Mouse (Mus musculus) heart, embryonic 15.5 days (tissue): ENCODE results near the gene Cad. TPM values are rescaled to one million over a fixed set of nuclear protein-coding genes. Genes with fewer than 3 reads are reported as not detected.
"Not testable (repeated sequence)": the region's sequence is repeated elsewhere in the genome, so short reads cannot be mapped to it uniquely, and the experiment has no call there.

ENCODE experiments used
- ATAC-seq: fragments of 200-750 bp; cut with Nextera tagmentation; replicated peaks from 2 replicates; pipeline ENCODE4 v1.8.0; 2017; ENCODE audit warnings: low read depth, moderate TSS enrichment; ENCODE audit not compliant: insufficient number of reproducible peaks, insufficient read depth, low FRiP score
- H3K27ac ChIP-seq: fragments of 300-500 bp; sonication (generic); 2 replicates; pipeline ENCODE4 v1.5.1; 2015; ENCODE audit warnings: mild to moderate bottlenecking, inconsistent platforms
- H3K27me3 ChIP-seq: fragments of 300-500 bp; sonication (generic); 2 replicates; pipeline ENCODE4 v1.6.1; 2015; ENCODE audit warnings: inconsistent platforms
- H3K36me3 ChIP-seq: fragments of 300-500 bp; sonication (generic); 2 replicates; pipeline ENCODE4 v1.6.1; 2015; ENCODE audit warnings: mild to moderate bottlenecking, inconsistent platforms
- H3K4me1 ChIP-seq: fragments of 300-500 bp; sonication (generic); replicated peaks from 2 replicates; pipeline ENCODE4 v1.6.1; 2015; ENCODE audit warnings: inconsistent platforms
- H3K4me2 ChIP-seq: fragments of 300-500 bp; sonication (generic); 2 replicates; pipeline ENCODE4 v1.6.1; 2015; ENCODE audit warnings: inconsistent platforms, mild to moderate bottlenecking, moderate library complexity
- H3K4me3 ChIP-seq: fragments of 300-500 bp; sonication (generic); 2 replicates; pipeline ENCODE4 v1.5.1; 2015; ENCODE audit warnings: mild to moderate bottlenecking, inconsistent platforms
- H3K9ac ChIP-seq: fragments of 300-500 bp; sonication (generic); 2 replicates; pipeline ENCODE4 v1.6.1; 2015; ENCODE audit warnings: mild to moderate bottlenecking, inconsistent platforms
- H3K9me3 ChIP-seq: fragments of 300-500 bp; sonication (generic); replicated peaks from 2 replicates; pipeline ENCODE4 v1.6.1; 2016; ENCODE audit warnings: inconsistent platforms
- WGBS: fragments of 180-500 bp; shearing (Covaris S2); methylation state at CpG from one replicate; pipeline ENCODE4 v1.1.7; 2015; ENCODE audit warnings: mixed read lengths; 5-methylcytosine and 5-hydroxymethylcytosine counted together
- polyA plus RNA-seq: library from polyadenylated mRNA; unstranded; fragments of >200 nt; fragmentation: Nextera tagmentation; extraction: Ambion mirVana; gene quantifications from 2 replicates; pipeline ENCODE4 v1.2.1, GENCODE M21; 2015

The Cad gene
- polyA plus RNA-seq, 1 experiment from 2014 or later: 11.0 TPM

DNA sequence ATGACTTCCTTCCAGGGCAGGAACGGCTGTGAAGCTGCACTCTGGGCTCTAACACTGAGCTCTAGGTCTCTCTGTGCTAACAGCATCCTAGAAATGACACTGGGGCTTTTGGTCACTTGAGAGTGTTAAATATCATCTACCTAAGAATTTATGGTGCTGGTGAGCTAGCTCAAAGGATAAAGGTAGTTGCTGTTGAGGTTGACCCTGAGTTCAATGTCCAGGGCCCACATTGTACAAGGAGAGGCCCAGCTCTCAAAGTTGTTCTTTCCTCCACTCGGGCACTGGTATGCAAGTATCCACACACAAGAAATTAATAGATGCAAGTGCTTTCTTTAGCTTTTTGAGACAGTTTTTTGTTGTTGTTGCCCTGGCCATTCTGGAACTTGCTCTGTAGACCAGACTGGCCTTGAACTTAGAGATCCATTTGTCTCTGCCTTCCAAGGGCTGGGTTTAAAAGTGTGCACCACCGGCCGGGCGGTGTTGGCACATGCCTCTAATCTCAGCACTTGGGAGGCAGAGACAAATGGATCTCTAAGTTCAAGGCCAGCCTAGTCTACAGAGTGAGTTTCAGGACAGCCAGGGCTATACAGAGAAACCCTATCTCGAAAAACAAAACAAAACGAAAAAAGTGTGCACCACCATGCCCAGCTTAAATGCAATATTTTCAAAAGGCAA lies 16.3 kb upstream of the Cad start:
- H3K27me3 ChIP-seq: no peaks in the 10 kb centered on the region
- H3K4me2 ChIP-seq: no peak overlapping the region
- H3K9ac ChIP-seq: no peak overlapping the region
- H3K27ac ChIP-seq: no peak overlapping the region
- peaks cover 28% of the 10 kb centered on the region; the same call in 1 of the 2 replicates for H3K36me3 ChIP-seq
- no peak overlapping the region for H3K4me3 ChIP-seq
- H3K4me1 ChIP-seq: no peaks in the 10 kb centered on the region; the same call in 1 of the 2 replicates
- ATAC-seq: no peak
- H3K9me3 ChIP-seq: no peaks in the 10 kb centered on the region
- WGBS: 84% methylated on average over 7 of the region's 7 CpGs

DNA sequence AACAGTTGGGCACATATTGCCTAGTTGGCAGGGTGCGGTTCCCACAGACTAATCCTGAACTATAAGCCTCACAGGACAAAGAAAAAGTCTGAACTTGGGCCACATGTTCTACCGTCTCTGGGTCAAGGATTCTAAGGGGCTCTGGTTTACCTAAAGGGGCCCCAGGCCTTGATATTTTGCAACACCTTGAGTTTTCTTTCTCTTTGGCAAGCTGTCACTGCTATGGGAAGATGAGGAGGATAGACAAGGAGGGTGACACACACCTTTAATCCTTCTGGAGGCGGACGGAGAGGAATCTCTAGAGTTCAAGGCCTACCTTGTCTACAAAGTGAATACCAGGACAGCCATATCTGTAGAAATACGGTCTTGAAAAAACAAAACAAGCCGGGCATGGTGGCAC lies 8.2 kb upstream of the Cad start:
- no peak overlapping the region for H3K4me3 ChIP-seq
- no peak for ATAC-seq
- H3K4me2 ChIP-seq: no peak overlapping the region
- no peaks in the 10 kb centered on the region for H3K27me3 ChIP-seq
- H3K36me3 ChIP-seq: peaks cover 11% of the 10 kb centered on the region; the same call in 1 of the 2 replicates
- H3K4me1 ChIP-seq: peaks cover 10% of the 10 kb centered on the region
- no peak overlapping the region for H3K9ac ChIP-seq
- no peak overlapping the region for H3K27ac ChIP-seq
- 95% methylated on average over 6 of the region's 6 CpGs for WGBS
- no peaks in the 10 kb centered on the region for H3K9me3 ChIP-seq

DNA sequence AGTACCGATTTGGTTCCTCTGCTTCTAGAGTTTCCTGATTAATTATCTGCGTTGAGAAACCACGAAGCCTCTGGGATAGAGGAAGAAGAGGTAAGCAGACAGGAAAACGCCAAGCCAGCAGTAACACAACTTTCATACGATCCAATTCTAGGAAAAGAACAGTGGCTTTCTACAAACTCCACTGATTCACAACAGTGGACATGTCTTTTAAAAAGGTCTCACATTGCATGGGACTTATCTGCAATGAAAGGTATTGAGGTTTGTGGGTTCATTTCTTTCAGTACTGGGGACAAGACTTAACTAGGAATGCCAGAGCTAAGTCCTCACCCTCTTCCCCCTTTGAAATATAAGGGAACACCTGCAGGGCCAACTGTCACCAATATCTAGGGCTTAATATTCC lies 7.5 kb upstream of the Cad start:
- H3K27me3 ChIP-seq: no peaks in the 10 kb centered on the region
- no peak for ATAC-seq
- peaks cover 10% of the 10 kb centered on the region for H3K4me1 ChIP-seq
- H3K9me3 ChIP-seq: no peaks in the 10 kb centered on the region
- H3K4me2 ChIP-seq: peak overlapping the region; percentile 86
- H3K4me3 ChIP-seq: peak overlapping the region; percentile 86
- peak overlapping the region; percentile 93; the same call in 1 of the 2 replicates for H3K9ac ChIP-seq
- peaks cover 8% of the 10 kb centered on the region; the same call in 1 of the 2 replicates for H3K36me3 ChIP-seq
- no peak overlapping the region; the same call in 1 of the 2 replicates for H3K27ac ChIP-seq
- WGBS: 76% methylated on average over 5 of the region's 5 CpGs

DNA sequence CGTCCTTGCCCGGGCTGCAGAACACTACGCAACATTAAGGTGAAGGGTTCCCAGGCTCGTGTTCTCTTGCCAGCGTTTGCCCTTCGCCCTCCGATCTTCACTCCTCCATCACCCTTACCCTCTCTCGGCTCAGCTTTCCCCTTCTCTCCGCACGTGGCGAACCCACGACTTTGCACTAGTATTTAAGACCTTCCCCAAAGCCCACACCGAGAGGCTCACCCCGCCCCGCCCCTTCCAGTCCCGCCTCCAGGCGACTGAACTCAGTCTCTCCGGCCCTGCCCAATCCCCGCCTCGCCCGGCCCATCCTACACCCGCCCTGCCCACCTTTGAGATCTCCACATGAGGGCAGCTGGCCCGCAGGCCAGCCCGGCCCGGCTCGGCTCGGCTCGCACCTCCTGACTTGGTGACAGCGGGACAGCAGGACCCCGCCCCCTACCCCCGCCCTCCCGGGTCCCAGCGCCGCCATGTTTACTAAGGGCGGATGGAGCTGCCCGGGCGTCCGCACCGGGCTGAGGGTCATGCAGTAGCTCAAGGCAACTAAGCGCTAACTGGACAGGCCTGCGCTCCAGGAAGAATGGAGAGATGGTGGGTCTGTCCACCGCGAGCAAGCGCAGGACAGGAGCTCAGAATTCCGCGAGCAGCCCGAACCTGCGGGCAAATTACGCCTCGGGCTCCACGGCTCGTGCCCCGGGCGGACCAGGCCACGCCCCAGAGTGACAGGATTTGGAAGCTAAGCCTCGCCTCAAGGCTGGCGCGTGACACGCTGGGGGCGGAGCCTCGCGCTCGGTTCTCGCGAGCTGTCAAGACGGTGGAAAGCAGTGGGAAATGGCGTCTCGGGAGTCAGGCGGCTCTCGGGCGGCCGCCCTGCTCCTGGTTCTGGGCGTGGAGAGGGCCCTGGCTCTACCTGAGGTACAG lies 6.5 kb upstream of the Cad start, which contains the start of gene Atraid:
Gene Atraid, plus strand, starts transcription at position 465 of the 915 bp plus-strand sequence.
- no peaks in the 10 kb centered on the region for H3K27me3 ChIP-seq

DNA sequence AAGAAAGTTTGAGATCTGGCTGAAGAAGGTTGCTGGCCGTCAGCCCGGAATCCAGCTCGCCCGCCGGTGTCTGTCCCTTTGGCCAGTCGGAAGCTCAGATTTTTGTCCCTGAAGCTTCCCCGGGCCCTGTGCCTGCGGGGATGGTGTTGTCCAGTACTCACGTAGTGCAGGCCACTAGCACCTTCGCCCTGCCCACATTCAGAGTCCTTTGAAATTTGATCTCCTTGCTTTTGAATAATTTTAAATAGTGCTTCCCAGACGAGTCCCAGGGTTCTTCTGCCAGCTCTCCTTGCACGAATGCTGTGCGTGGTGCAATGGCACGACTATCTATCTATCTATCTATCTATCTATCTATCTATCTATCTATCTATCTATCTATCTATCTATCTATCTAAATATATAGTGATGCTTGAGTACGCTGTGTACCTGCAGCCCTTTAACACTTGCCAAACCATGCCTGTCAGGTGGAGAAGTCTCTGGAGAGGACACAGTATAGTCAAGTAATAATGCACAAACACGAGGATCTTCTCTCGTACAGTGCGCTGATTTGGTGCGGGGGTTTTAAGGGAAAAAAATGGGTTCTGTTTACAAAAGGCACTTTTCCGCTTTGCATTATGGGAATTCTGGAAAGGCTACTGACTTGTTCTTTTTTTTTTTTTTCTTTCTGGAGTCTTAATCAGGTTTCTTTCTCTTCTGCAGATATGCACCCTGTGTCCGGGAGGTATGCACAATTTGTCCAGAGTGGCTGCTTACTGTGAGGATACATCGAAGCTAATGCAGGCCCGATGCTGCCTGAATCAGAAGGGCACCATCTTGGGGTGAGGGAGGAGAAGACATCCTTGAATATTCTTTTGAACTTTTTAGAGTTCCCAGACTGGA lies 5.6 kb upstream of the Cad start, which contains the start of gene Slc5a6:
Gene Slc5a6, minus strand, starts transcription at position 162 of the 879 bp plus-strand sequence.
- Histone ChIP-seq H3K9ac (peak within 1 kb of the TSS; percentile 93), H3K27me3 (no peaks in the 10 kb centered on the region), H3K36me3 (0 out of 2 replicates have a peak, but pooled peaks cover 8% of the 10 kb centered on the region), H3K4me2 (peak within 1 kb of the TSS; percentile 86), H3K4me1 (peaks cover 12% of the 10 kb centered on the region), H3K9me3 (no peaks in the 10 kb centered on the region), H3K4me3 (peak within 1 kb of the TSS; percentile 86), H3K27ac (peak within 1 kb of the TSS; percentile 99)
- under 1% methylated on average over 23 of the region's 23 CpGs for WGBS
- ATAC-seq: peak; percentile 63

More for the DNA sequence above, 6.5 kb upstream of the Cad start, which contains the start of gene Atraid:
- peak; percentile 96 for ATAC-seq
- Histone ChIP-seq H3K4me3 (peak within 1 kb of the TSS; percentile 86), H3K4me2 (peak within 1 kb of the TSS; percentile 86), H3K36me3 (peaks cover 9% of the 10 kb centered on the region; the same call in 1 of the 2 replicates), H3K27ac (peak within 1 kb of the TSS; percentile 99), H3K9ac (peak within 1 kb of the TSS; percentile 93), H3K9me3 (no peaks in the 10 kb centered on the region), H3K4me1 (peaks cover 10% of the 10 kb centered on the region)
- WGBS: under 1% methylated on average over 73 of the region's 73 CpGs

DNA sequence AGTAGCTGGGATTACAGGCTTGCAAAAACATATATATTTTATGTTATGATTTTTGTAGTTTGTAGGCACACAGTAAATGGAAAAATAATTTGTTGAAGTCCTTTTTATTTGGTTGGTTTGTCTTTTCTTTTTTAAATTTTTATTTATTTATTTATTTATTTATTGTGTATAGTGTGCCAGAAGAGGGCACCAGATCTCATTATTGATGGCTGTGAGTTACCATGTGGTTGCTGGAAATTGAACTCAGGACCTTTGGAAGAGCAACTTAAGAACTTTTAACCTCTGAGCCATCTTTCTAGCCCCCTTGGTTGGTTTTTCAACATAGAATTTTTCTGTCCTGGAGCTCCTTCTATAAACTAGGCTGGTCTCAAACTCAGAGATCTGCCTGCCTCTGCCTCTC lies 4.2 kb upstream of the Cad start:
- no peak for ATAC-seq
- Histone ChIP-seq H3K27ac (no peak overlapping the region), H3K9ac (no peak overlapping the region), H3K4me2 (no peak overlapping the region), H3K27me3 (no peaks in the 10 kb centered on the region), H3K36me3 (0 out of 2 replicates have a peak, but pooled peaks cover 8% of the 10 kb centered on the region), H3K4me3 (no peak overlapping the region), H3K9me3 (no peaks in the 10 kb centered on the region), H3K4me1 (peaks cover 18% of the 10 kb centered on the region)

DNA sequence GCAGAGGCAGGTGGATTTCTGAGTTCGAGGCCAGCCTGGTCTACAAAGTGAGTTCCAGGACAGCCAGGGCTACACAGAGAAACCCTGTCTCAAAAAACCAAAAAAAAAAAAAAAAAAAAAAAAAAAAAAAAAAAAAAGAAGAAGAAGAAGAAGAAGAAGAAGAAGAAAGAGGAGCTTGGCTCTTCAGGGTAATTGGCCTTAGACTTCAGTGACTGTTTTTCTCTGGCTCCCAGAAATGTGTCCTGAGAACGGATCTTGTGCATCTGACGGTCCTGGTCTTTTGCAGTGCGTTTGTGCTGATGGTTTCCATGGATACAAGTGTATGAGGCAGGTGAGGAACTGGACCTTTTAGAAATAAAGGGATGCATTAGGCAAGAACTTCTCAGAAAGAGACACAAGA lies 852 bp upstream of the Cad start:
- Histone ChIP-seq H3K27ac (peak overlapping the region; percentile 63), H3K4me2 (peak overlapping the region; percentile 96), H3K4me1 (peaks cover 20% of the 10 kb centered on the region), H3K36me3 (peaks cover 17% of the 10 kb centered on the region; the same call in 1 of the 2 replicates), H3K4me3 (peak overlapping the region; percentile 60)
- ATAC-seq, H3K27me3 ChIP-seq, H3K9ac ChIP-seq, H3K9me3 ChIP-seq: not testable (repeated sequence)
- 74% methylated on average over 4 of the region's 4 CpGs for WGBS

DNA sequence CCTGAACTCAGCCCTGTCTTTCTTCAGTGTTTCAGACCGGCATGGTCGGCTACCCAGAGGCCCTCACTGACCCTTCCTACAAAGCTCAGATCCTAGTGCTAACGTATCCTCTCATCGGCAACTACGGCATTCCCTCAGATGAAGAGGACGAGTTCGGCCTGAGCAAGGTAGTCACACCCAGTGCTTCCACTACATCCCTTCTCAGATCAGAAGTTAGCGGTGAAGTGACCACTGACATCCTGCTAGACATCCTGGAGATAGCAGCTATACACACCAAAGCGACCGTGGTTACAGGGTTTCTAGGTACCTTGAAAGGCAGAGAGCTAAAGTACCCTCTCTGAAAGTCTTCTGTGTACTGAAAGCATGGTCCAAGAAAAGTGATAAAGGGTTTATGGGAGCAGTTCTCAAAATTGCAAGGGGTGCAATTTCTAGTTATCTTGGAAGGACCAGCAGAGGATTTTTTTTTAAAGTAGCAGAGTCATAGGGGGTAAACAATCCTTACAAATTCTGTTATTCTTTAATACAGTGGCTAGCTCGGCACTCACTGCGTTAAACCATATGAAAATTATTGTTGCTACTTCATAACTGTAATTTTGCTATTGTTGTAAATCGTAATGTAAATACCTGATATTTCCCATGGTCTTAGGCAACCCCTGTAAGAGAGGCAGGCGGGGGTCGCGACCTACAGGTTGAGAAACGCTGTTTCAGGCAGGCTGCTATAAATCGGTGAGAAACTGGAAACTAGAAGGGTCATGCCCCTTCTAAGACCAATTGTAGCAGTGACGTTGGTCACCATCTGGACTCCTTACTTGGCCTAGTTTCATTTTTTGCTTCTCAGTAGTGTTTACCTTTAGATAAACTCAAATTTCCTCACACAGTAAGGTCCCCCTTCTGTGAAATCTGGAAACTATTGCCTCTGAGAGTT lies 898 bp downstream of the Cad start:
- peaks cover 34% of the 10 kb centered on the region; the same call in 1 of the 2 replicates for H3K36me3 ChIP-seq
- peak overlapping the region; percentile 96 for H3K4me2 ChIP-seq
- H3K4me3 ChIP-seq: peak overlapping the region; percentile 60
- peak; percentile 32; the same call in 1 of the 2 replicates for ATAC-seq
- 22% methylated on average over 19 of the region's 19 CpGs for WGBS
- no peaks in the 10 kb centered on the region for H3K27me3 ChIP-seq
- peaks cover 15% of the 10 kb centered on the region for H3K4me1 ChIP-seq
- no peaks in the 10 kb centered on the region for H3K9me3 ChIP-seq
- H3K9ac ChIP-seq: peak overlapping the region; percentile 68
- peak overlapping the region; percentile 63; the same call in 1 of the 2 replicates for H3K27ac ChIP-seq

DNA sequence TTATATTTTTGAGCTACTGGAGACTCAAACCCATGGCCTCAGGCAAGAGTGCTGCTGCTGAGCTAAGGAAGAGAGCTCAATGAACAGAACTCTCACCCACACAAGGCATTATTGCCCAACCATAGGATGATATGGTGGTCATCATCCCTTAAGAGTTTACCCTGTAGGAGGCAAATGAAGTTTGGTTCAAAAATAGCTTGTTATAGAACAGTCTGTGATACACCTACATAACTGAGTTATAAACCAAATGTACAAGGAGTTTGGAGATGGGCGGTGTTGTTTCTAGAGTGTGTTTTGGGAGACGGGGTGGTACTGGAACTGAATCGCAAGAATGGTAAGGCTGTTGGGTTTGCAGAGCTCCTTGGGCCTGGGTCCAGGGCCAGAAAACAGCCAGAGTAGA lies 15.2 kb downstream of the Cad start:
- no peak overlapping the region for H3K4me3 ChIP-seq

DNA sequence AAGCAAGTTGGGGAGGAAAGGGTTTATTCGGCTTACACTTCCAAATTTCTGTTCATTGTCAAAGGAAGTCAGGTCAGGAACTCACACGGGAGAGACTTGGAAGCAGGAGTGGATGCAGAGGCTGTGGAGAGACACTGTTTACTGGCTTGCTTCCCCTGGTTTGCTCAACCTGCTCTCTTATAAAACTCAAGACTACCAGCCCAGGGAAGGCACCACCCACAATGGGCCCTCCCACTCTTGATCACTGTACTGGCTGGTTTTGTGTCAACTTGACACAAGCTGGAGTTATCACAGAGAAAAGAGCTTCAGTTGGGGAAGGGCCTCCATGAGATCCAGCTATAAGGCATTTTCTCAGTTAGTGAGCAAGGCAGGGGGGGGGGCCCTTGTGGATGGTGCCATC lies 16.5 kb downstream of the Cad start:
- H3K27ac ChIP-seq: no peak overlapping the region

More for the DNA sequence above, 15.2 kb downstream of the Cad start:
- Histone ChIP-seq H3K27me3 (no peaks in the 10 kb centered on the region), H3K27ac (no peak overlapping the region), H3K9me3 (no peaks in the 10 kb centered on the region), H3K36me3 (peaks cover 90% of the 10 kb centered on the region), H3K4me1 (no peaks in the 10 kb centered on the region), H3K9ac (no peak overlapping the region), H3K4me2 (no peak overlapping the region)
- ATAC-seq: no peak
- 97% methylated on average over 3 of the region's 3 CpGs for WGBS

More for the DNA sequence above, 16.5 kb downstream of the Cad start:
- no peak overlapping the region for H3K4me2 ChIP-seq
- H3K9me3 ChIP-seq: no peaks in the 10 kb centered on the region
- H3K36me3 ChIP-seq: peaks cover 95% of the 10 kb centered on the region
- no peak for ATAC-seq
- H3K9ac ChIP-seq: no peak overlapping the region
- H3K4me3 ChIP-seq: no peak overlapping the region
- no peaks in the 10 kb centered on the region for H3K27me3 ChIP-seq
- no peaks in the 10 kb centered on the region for H3K4me1 ChIP-seq
- WGBS: 88% methylated on average over 2 of the region's 2 CpGs
